Mouse (Mus musculus) heart, embryonic 10.5 days (tissue): ENCODE results near the gene Pin1rt1. TPM values are rescaled to one million over a fixed set of nuclear protein-coding genes. Genes with fewer than 3 reads are reported as not detected.

ENCODE experiments used
- DNase-seq: peaks from one replicate; pipeline ENCODE4 v3.0.0-alpha.2; 2017; ENCODE audit warnings: low spot score
- H3K27ac ChIP-seq: fragments of 300-500 bp; sonication (generic); 2 replicates; pipeline ENCODE4 v1.5.1; 2016; ENCODE audit warnings: mild to moderate bottlenecking
- H3K27me3 ChIP-seq: fragments of 300-500 bp; sonication (generic); 2 replicates; pipeline ENCODE4 v1.6.1; 2016; ENCODE audit warnings: mild to moderate bottlenecking; ENCODE audit not compliant: poor library complexity, insufficient read depth, severe bottlenecking
- H3K36me3 ChIP-seq: fragments of 300-500 bp; sonication (generic); 2 replicates; pipeline ENCODE4 v1.6.1; 2016; ENCODE audit warnings: mild to moderate bottlenecking, moderate library complexity
- H3K4me1 ChIP-seq: fragments of 300-500 bp; sonication (generic); 2 replicates; pipeline ENCODE4 v1.6.1; 2016; ENCODE audit warnings: mild to moderate bottlenecking
- H3K4me3 ChIP-seq: fragments of 300-500 bp; sonication (generic); 2 replicates; pipeline ENCODE4 v1.5.1; 2016; ENCODE audit warnings: mild to moderate bottlenecking, moderate library complexity
- H3K9me3 ChIP-seq: fragments of 300-500 bp; sonication (generic); 2 replicates; pipeline ENCODE4 v1.6.1; 2016; ENCODE audit warnings: mild to moderate bottlenecking, moderate library complexity
- WGBS: fragments of 180-500 bp; shearing (Covaris S2); methylation state at CpG from one replicate; pipeline ENCODE4 v1.1.7; 2016; 5-methylcytosine and 5-hydroxymethylcytosine counted together
- polyA plus RNA-seq: library from polyadenylated mRNA; unstranded; fragments of >200 nt; fragmentation: Nextera tagmentation; extraction: Ambion mirVana; gene quantifications from 2 replicates; pipeline ENCODE4 v1.2.1, GENCODE M21; 2016

The Pin1rt1 gene
- not detected in 2 replicates for polyA plus RNA-seq

GRCm38 (mm10) chr2:104716279-104716678 lies at the start of gene Pin1rt1:
Pin1rt1 (minus strand) TSS chr2:104716379.
- Histone ChIP-seq H3K9me3 (no peaks in the 10 kb centered on the region), H3K27ac (no peak within 1 kb of the TSS), H3K4me3 (no peak within 1 kb of the TSS), H3K4me1 (peaks cover 6% of the 10 kb centered on the region; the same call in 1 of the 2 replicates), H3K27me3 (peaks cover 8% of the 10 kb centered on the region), H3K36me3 (no peaks in the 10 kb centered on the region)
- no peak for DNase-seq
- WGBS, result 85% methylated on average over 4 of the region's 4 CpGs

DNA sequence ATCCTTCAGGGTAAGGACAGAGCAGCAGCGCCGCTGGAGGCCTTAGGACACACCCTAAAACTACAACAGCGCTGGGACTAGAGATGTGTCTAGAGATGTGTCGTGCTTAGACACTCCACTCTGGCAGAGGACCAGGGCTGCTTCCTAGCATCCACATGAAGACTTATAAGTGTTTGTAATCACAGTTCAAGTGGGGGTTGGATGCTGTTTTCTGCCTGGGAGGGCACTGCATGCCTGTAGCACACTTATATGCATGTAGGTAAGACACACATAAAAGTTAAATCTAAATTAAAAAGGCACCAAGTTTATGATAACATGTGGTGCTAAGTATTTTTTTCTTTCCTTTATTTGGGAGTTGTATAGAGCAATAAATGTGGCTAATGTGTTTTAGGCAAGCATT lies 47.8 kb upstream of the Pin1rt1 start:
- H3K4me3 ChIP-seq, result no peak overlapping the region
- DNase-seq, result no peak
- H3K9me3 ChIP-seq, result no peaks in the 10 kb centered on the region
- H3K36me3 ChIP-seq, result peaks cover 59% of the 10 kb centered on the region
- H3K27ac ChIP-seq, result no peak overlapping the region
- H3K4me1 ChIP-seq, result 0 out of 2 replicates have a peak, but pooled peaks cover 4% of the 10 kb centered on the region
- WGBS, result 88% methylated on average over 4 of the region's 4 CpGs
- H3K27me3 ChIP-seq, result no peaks in the 10 kb centered on the region

DNA sequence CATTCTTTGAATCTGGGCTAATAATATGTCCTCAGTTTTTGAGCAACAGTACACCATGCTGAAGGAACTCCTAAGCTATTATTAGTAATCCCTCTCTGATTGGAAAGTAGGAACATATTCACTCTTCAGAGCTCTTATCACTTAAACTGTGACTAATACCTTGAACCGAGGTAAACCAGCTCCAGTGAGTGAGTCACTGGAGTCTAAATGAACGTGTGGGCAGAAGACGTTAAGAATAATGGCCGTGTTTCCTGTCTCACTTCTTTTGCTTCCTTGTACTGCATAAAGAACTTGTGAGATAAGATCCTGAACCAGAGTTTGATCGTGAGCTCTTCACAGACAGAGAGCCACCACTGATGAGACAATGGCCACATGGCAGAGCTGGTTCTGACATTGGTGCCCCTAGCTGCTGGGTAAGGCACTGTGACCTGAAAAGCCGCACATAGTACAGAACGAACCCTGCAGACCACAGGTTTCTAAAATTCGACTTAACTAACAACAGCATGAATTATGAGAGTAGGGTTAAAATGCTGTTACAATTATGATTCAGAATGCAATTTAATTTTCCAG lies 47.0 kb upstream of the Pin1rt1 start:
- Histone ChIP-seq H3K36me3 (peaks cover 55% of the 10 kb centered on the region), H3K27me3 (no peaks in the 10 kb centered on the region), H3K9me3 (no peaks in the 10 kb centered on the region), H3K4me1 (0 out of 2 replicates have a peak, but pooled peaks cover 4% of the 10 kb centered on the region), H3K4me3 (no peak overlapping the region), H3K27ac (no peak overlapping the region)
- DNase-seq, result no peak
- WGBS, result 52% methylated on average over 8 of the region's 8 CpGs

GRCm38 (mm10) chr2:104750611-104751010 lies 34.4 kb upstream of the Pin1rt1 start:
- DNase-seq, result no peak
- 56% methylated on average over 3 of the region's 3 CpGs for WGBS
- H3K36me3 ChIP-seq, result peaks cover 8% of the 10 kb centered on the region; the same call in 1 of the 2 replicates
- H3K27ac ChIP-seq, result no peak overlapping the region
- H3K9me3 ChIP-seq, result no peaks in the 10 kb centered on the region
- H3K4me1 ChIP-seq, result no peaks in the 10 kb centered on the region
- H3K27me3 ChIP-seq, result no peaks in the 10 kb centered on the region
- no peak overlapping the region for H3K4me3 ChIP-seq

GRCm38 (mm10) chr2:104748652-104749183 lies 32.5 kb upstream of the Pin1rt1 start:
- WGBS, result 79% methylated on average over 5 of the region's 5 CpGs
- H3K27ac ChIP-seq, result no peak overlapping the region
- no peak for DNase-seq
- 0 out of 2 replicates have a peak, but pooled peaks cover 3% of the 10 kb centered on the region for H3K27me3 ChIP-seq
- H3K9me3 ChIP-seq, result no peaks in the 10 kb centered on the region
- H3K4me1 ChIP-seq, result no peaks in the 10 kb centered on the region
- H3K36me3 ChIP-seq, result peaks cover 6% of the 10 kb centered on the region; the same call in 1 of the 2 replicates
- no peak overlapping the region for H3K4me3 ChIP-seq

- Histone ChIP-seq H3K4me1 (peaks cover 10% of the 10 kb centered on the region), H3K9me3 (no peaks in the 10 kb centered on the region), H3K27ac (no peak overlapping the region), H3K27me3 (peaks cover 21% of the 10 kb centered on the region; the same call in 1 of the 2 replicates), H3K36me3 (no peaks in the 10 kb centered on the region), H3K4me3 (no peak overlapping the region)
- DNase-seq, result no peak
- WGBS, result 43% methylated on average over 8 of the region's 8 CpGs
Observed at GRCm38 (mm10) chr2:104746251-104746650, 30.1 kb upstream of the Pin1rt1 start.

DNA sequence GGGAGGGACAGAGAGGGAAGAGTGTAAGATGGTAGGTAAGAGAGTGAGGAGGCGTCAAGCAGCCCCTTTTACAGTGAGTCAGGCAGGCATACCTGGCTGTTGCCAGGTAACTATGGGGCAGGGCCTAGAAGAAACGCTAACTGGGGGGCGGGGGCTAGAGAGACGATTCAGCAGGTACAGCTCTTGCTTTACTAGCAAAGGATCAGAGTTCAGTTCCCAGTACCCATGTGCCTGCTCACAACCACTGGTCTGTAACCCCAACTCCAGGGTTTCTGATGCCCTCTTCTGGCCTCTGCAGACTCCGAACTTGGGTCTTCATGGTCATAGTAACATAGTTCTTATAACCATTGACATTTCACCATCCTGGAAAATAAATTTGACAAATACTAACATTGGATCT lies 27.8 kb upstream of the Pin1rt1 start:
- WGBS, result 51% methylated on average over 5 of the region's 5 CpGs
- Histone ChIP-seq H3K9me3 (no peaks in the 10 kb centered on the region), H3K4me1 (peaks cover 10% of the 10 kb centered on the region), H3K36me3 (no peaks in the 10 kb centered on the region), H3K4me3 (no peak overlapping the region), H3K27me3 (peaks cover 33% of the 10 kb centered on the region), H3K27ac (no peak overlapping the region)
- no peak for DNase-seq

- Histone ChIP-seq H3K27me3 (peaks cover 33% of the 10 kb centered on the region), H3K4me3 (peak overlapping the region; percentile 86), H3K4me1 (peaks cover 10% of the 10 kb centered on the region), H3K9me3 (no peaks in the 10 kb centered on the region), H3K36me3 (no peaks in the 10 kb centered on the region), H3K27ac (no peak overlapping the region)
- WGBS, result 16% methylated on average over 7 of the region's 7 CpGs
- DNase-seq, result no peak
Observed at GRCm38 (mm10) chr2:104743160-104743559, 27.0 kb upstream of the Pin1rt1 start.

DNA sequence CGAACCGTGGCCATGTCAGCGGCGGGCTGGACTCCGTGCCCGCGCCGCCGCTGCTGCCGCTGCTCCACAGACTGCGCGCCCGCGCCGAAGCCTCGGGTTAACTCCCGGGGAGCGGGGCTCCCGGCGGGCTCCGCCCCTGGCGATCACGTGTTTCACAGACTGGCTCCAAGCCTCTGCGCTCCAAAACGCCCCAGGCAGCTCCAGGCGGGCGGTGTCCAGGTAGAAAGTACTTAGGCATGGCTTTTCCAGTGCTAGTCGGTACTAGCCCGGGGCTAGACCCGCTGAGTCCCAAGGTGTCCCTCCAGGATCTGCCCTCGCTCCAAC lies 26.5 kb upstream of the Pin1rt1 start, which contains the start of gene Depdc7:
Depdc7 (minus strand) TSS at position 138 of the 324 bp plus-strand sequence.
- Histone ChIP-seq H3K27ac (peak within 1 kb of the TSS; percentile 93), H3K9me3 (no peaks in the 10 kb centered on the region), H3K4me1 (peaks cover 10% of the 10 kb centered on the region), H3K36me3 (no peaks in the 10 kb centered on the region), H3K4me3 (peak within 1 kb of the TSS; percentile 86), H3K27me3 (peaks cover 33% of the 10 kb centered on the region)
- under 1% methylated on average over 31 of the region's 31 CpGs for WGBS
- DNase-seq, result peak; percentile 92

DNA sequence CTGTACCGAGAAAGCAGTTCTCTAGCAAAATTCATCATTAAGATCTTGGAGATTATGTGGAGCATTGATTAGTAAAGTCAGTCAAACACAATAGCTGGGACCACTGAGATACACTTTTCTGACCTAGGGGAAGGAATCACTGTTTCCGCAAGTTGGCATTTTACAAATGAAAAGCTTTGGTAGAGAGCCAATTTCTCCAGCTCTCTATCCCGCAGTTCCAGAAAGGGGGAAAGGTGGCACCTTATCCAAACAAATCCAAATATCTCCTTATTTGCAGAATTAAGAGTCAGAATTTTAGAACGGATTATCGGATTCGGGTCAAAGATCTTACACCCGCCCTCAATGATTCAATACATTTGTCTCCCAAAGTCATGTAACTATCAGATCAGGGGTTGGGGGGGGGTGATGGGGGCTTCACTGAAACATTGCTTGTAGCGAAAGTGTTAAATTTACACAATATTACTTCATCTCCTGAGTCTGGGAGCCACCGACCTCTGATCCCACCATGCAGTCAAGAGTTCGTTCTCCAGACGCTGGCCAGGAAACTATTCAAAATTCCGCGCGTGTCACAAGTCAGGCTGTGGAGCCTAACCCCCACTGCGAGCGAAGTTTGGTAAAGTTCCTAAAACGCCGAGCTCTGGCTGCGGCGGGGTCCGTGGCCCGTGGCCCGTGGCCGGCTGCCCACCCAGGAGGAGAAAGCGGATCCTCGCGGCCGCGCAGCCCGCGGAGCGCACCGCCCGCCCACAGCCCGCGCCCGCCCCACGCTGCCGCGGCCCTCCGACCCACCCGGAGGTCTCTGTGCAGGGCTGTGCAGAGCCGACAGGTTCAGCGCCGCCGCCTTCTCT lies 25.9 kb upstream of the Pin1rt1 start:
- WGBS, result 4% methylated on average over 42 of the region's 46 CpGs
- H3K4me1 ChIP-seq, result peaks cover 10% of the 10 kb centered on the region
- H3K36me3 ChIP-seq, result no peaks in the 10 kb centered on the region
- H3K27ac ChIP-seq, result peak overlapping the region; percentile 93
- no peak for DNase-seq
- H3K4me3 ChIP-seq, result peak overlapping the region; percentile 86
- H3K27me3 ChIP-seq, result peaks cover 33% of the 10 kb centered on the region
- no peaks in the 10 kb centered on the region for H3K9me3 ChIP-seq

DNA sequence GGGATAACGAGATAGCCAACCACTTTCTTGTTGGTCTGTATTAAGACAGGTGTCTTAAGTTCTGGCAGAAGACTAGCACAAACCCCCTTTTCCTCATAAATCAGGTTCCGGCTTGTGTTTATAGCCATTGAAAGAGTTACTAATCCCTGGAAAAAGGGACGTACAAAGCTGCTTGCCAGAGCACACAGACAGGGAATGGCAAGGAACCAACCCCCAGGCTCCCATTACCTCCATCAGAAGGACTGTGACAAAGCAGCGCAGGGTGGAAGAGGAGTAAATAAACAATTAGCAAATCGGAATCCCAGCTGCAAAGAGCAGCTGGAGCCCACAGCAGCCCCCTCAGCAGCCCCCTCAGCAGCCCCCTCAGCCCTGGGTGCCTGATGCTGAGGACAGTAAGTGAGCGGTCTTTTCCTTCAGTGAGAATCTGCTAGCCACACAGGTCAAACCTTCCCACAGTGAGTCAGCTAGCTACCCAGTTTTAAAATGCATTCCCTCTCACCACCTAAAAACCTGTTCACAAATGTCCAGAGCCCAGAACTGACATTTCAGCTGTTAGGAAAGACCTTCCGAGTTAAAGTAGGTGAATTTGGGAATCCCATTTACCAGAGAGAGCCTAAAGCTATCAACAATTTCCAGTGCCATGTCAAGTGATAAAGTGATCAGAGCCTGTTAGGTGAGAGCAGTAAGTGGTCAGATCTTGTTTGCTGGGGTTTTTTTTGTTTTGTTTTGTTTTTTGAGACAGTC lies 25.0 kb upstream of the Pin1rt1 start:
- H3K27me3 ChIP-seq, result peaks cover 33% of the 10 kb centered on the region
- peaks cover 10% of the 10 kb centered on the region for H3K4me1 ChIP-seq
- H3K36me3 ChIP-seq, result no peaks in the 10 kb centered on the region
- 40% methylated on average over 7 of the region's 7 CpGs for whole genome bisulfite sequencing
- DNase-seq, result no peak
- no peak overlapping the region for H3K27ac ChIP-seq
- H3K9me3 ChIP-seq, result no peaks in the 10 kb centered on the region
- H3K4me3 ChIP-seq, result no peak overlapping the region

DNA sequence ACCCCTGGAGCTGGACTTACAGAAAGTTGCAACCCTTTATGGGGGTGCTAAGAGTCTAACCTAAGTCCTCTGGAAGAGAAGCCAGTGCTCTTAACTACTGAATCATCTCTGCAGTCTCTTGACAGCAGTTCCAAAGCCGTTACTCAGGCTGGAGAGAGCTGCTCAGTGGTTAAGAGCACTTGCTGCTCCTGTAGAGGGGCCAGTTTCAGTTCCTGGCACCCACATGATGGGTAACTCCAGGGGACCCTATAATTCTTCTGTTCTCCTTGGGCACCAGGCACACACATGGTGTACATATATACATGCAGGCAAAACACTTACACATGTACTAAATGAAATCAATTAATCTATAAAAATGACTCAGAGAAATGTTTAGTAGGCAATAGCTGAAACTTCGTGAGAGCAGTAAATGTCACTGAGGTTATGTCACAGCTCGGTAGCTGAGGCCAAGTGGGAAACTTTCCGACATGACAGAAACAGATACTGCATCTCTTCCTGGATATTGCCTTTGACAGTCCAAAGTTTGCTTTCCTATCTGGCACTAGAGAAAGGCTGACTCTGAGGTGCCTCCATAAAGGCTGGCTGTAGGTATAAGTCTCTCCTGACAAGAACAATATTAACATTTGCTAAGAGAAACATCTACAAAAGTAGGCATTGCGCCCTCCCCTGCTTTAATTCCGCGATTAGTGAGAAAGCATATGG lies 24.2 kb upstream of the Pin1rt1 start:
- H3K4me3 ChIP-seq, result no peak overlapping the region
- 57% methylated on average over 7 of the region's 7 CpGs for WGBS
- no peaks in the 10 kb centered on the region for H3K36me3 ChIP-seq
- peaks cover 10% of the 10 kb centered on the region for H3K4me1 ChIP-seq
- no peak for DNase-seq
- H3K9me3 ChIP-seq, result no peaks in the 10 kb centered on the region
- H3K27me3 ChIP-seq, result peaks cover 33% of the 10 kb centered on the region
- no peak overlapping the region for H3K27ac ChIP-seq
